Mouse (Mus musculus) erythroblast, embryonic 14.5 days (primary cell): ENCODE measurements around the gene Zfyve1.

ENCODE experiments used
- GATA1 ChIP-seq: IDR thresholded peaks from 2 replicates; pipeline ENCODE4 v1.6.1; 2012; ENCODE audit warnings: low read length, inconsistent platforms, mixed read lengths
- TAL1 ChIP-seq: IDR thresholded peaks from 3 replicates; pipeline ENCODE4 v1.6.1; 2012; ENCODE audit warnings: low read length, inconsistent platforms, mixed read lengths

DNA sequence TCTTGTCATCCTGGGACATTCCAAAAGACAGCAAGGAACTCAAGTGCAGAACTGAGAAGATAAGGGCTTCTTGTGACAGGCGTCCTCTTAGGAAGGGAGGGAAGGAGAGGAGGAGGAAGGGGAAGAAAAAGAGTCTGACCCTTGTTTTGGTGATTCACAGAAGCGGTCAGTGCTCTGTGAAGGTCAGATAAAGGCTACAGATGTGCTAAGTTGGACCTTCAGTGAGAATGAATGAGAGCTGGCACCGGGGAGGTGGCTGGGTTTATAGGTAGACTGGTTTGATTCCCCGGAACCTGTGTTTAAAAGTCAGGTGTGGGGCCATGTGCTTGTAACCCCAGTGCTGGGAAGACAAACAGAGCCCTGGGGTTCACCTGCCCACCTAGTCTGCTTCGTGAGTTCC is 68.4 kb downstream of the Zfyve1 start:
- TF ChIP-seq TAL1 (no peak), GATA1 (no peak)
